Mouse (Mus musculus) gonadal fat pad, adult 2 months (tissue): ENCODE results near the gene Epn2. TPM values are rescaled to one million over a fixed set of nuclear protein-coding genes. Genes with fewer than 3 reads are reported as not detected.
A peak's percentile ranks its signal among the peaks of the same experiment; 100 is the strongest.

Experiments
- DNase-seq: peaks from one replicate; pipeline ENCODE4 v3.0.0-alpha.2; 2012; ENCODE audit warnings: low read depth
- polyA plus RNA-seq: library from polyadenylated mRNA; depleted of rRNA; stranded (reverse); fragments of >200 nt; gene quantifications from 2 replicates; pipeline ENCODE4 v1.2.3, GENCODE M21; 2012; rRNA removed

Epn2 gene
- 38.7 and 44.7 TPM in 2 replicates for polyA plus RNA-seq

- no peak for DNase-seq
Measured at GRCm38 (mm10) chr11:61578983-61579877, at the start of gene Epn2. Gene Epn2 (minus strand): TSS chr11:61579687.

GRCm38 (mm10) chr11:61626509-61626908 lies 47.0 kb upstream of the Epn2 start:
- DNase-seq = no peak

DNA sequence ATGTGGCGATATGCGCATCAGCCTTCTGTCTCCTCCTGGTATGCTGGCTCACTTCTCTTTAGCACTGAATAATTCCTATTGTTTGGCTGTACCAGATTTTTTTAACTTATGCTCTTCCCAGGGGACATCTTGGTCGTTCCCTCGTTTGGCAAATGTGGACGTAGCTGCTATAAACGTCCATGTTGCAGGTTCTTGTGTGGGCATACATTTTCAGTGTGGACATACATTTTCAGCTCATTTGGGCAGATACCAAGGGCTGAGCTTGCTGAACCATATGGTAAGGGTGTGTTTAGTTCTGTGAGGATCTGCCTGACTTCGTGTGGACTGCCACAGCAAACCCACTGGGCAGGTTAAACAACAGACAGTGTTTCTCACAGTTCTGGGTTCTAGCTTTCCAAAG lies 45.6 kb upstream of the Epn2 start:
- DNase-seq = no peak

GRCm38 (mm10) chr11:61620762-61621161 lies 41.3 kb upstream of the Epn2 start:
- DNase-seq = no peak

DNA sequence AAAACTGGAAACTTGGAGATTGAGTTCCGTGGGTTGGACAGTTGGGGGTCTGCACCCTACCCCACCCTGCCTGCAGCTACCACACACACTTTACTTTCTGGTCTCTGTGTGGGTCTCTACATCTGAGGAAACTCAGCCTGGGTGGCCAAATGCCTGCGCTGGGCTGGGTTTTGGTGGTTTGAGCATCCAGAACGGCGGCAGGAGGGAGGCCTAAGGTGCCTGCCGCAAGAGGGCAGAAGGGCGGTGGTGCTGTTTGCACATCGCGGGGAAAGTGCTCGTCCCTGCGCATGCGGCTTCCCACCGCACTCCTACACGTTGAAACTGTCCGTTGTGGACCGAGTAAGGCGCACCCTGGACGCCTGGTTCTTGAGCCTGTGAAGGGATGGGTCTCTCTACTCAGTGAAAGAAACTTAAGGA lies 40.8 kb upstream of the Epn2 start:
- DNase-seq = no peak

GRCm38 (mm10) chr11:61619791-61620241 lies 40.3 kb upstream of the Epn2 start:
- DNase-seq = no peak

- DNase-seq = no peak
Measured at GRCm38 (mm10) chr11:61619356-61619755, 39.9 kb upstream of the Epn2 start.

- DNase-seq = no peak
Measured at GRCm38 (mm10) chr11:61618571-61618970, 39.1 kb upstream of the Epn2 start.

DNA sequence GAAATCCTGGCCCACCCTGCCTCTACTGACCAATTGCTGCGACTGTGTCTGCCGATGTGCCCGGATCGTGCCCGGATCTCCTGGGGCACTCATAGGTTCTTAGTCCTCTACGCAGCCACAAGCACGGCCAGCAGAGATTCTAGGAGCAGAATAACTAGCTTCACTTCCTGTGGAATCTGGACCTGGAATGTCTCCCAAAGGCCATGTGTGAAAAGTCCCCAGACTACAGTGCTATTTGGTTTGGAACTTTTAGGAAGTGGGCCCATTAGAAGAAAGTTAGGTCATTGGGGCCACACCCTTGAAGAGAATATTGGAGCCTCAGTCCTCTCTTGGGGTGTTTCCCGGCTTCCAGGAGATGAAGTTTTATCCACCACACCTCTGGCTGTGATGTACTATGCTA lies 38.6 kb upstream of the Epn2 start:
- DNase-seq = no peak

GRCm38 (mm10) chr11:61617293-61617975 lies 37.9 kb upstream of the Epn2 start:
- DNase-seq = no peak

DNA sequence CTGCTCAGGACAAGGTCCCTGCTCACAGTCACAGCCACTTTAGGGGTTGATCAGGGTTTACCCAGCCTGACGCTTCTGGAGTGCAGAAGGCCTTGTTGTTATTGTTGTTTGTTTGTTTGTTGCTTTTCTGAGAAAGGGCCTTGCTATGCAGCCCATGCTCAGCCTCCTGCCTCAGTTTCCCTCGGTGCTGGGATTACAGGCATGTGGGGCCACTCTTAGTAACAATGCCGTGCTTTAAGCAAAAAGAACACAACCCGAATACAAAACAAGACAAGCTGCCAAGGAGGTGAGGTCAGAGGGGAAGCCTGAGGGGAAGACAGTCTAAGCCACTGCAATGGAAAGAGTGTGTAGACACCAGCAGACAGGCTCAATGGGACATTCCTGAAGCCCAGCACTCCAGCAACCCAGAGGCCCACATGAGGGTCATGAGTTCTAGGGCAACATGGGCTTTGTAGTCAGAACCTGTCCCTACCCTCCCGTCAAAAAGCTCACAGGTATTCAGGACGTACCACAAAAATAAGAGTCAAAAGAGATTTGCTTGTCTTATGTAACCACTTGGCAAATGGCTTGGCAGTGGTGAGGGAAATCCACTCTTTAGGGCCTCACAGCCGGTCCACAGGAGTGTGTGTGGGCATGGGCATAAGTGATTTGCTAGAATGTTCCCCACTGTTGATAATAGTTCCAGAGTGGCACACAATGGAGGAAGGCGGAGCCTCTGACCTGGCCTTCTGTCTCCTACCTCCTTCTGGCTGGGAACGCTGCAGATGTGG lies 37.2 kb upstream of the Epn2 start:
- DNase-seq = peak; percentile 49

DNA sequence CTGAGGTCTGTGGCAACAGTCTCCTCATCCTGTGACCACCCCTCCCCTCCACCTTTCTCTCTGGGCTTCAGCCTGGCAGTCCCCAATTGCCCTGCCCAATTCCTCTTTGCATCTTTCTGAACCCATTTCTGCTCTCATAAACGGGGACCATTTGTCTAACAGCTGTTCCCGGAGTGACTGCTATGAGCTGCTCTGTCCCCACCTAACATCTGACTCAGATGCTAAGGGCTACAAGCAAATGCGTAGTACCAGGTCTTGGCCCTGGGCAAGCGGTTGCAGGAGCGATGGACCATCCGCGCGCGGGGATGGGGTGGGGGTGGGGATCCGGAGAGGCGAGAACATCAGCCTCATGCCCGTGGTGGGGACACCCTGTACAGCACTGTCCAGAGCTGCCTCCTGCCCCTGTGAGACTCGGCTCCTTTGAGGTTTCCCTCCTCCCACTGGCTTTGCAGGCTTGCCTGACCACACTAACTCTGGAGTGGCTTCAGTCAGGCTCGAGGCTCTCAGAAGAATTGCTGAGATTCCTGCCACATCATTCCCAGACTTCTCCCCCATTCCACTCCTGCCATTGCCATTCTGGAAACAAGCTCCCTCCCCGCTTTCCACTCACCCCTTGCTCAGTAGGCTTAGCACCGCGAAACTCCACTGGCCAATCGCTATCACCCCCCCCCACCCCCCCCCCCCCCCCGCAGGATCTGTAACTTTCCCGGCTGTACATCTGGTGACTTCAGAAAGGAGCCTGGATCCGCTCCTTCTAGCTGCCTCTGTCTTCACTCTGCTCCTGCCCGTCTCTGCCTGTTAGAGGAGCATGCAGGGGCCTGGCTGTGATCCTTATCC lies 36.4 kb upstream of the Epn2 start:
- no peak for DNase-seq

DNA sequence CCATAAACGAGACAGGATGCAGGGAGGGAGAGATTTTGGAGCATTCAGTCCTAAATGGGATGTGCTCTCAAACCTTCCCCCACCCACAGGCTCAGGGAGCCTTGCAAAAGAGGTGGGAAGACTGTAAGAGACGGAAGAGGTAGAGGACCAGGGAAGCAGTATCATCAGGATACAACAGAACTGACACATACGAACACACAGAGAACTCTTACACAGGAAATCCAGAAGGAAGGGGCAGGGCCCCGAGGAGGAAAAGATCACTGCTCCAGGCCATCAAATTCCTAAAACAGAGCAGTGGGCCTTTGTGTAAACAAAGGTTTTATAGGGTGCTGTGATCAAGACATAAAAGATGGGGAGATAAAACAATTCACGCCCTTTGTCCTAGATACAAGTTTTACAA lies 34.9 kb upstream of the Epn2 start:
- no peak for DNase-seq

DNA sequence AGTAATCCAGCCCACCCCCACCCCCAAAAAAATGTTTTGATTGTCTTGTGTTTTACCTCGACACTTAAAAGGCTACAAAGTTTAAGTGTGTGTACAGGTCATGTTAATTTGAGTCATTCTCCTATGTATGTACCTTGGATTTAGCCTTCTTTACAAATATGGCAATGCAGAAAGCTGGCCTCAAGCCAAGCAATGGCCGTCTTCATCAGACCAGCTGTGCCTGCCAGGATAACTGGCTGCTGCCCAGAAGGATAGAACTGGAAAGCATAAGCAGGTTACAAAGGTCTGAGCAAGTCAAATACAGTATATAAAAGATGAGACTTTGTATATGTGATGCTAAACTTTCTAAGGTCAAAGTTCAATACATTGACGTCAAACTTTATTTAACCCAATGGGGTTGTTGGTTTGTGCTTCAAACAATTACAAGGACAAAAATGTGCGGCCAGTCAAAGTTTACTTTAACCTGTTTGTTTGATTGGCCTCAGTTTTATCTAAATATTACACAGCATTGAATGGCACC lies 32.7 kb upstream of the Epn2 start:
- DNase-seq = no peak

DNA sequence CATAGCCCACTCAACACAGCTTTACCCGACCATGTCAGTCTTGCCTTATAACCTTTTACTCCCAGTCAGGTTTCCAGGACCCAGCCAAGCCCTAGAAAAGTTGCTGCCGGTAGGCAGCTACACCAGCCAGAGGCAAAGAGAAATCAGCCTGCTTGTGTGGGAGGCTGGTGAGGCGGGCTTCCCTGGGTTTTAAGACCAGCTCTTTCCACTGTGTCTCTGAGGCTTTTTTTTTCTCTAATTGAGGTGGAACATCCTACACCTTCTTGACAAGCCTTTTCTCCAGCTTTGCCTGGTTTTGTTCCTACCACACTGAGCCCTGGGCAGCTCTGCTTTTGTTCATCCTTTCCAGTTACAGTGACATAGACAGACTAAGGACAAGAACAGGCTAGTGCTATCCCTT lies 31.7 kb upstream of the Epn2 start:
- no peak for DNase-seq

DNA sequence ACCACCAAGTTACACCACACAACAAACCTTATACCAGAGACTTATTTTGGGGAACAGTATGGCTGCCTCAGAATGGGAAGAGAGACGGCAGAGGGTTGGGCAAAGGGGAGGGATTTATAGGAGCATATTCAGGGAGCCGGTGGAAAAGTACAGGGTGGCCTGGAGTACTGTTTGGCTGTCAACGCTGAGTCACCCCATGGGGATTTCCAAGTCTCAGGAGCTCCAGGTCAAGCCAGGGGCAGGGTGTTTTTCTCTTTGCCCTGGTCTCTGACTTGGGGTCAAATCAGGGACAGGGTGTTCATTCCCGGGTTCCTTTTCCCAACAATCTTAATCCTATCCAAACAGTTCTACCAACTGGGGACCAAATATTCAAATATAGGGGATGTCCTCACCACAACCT lies 28.6 kb upstream of the Epn2 start:
- DNase-seq = no peak

DNA sequence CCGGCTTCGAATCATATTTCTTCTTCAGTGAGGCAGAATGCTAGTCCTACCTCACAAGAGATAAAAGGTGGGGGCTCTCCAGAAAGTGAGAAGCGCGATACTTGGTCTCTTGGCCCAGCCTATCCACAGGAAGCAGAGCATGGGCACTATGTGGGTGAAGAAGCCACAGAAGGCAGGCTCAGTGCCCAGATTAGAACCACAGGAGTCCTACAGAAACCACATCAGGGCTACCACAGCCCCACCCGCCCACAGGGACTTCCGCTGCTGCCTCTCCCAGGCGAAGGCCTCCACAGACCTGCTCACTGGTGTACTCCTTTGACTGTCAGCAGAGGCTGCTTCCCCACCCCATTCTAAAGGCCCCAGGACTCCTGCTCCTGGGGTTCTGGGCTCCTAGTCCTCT lies 23.2 kb upstream of the Epn2 start:
- no peak for DNase-seq

DNA sequence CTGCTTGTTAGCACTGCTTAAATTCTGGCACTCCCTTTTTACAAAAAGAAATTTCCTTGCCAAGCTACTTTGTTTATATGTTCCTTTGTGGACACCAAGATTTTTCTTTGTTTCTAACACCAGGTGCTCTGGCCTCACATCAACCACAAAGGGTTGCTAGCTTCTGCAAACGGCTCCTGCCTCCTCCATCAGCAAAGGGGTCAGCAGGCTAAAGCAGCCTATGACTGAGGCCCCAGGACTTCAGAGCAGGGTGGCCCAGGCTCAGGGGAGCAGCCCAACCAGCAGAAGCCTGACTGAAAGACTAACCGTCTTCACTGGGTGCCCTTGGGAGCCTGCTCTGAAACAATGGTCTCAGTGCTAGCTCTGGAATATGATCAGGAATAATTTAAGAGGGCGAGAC lies 22.0 kb upstream of the Epn2 start:
- DNase-seq = no peak

- DNase-seq = no peak
Measured at GRCm38 (mm10) chr11:61598367-61598766, 18.9 kb upstream of the Epn2 start.

DNA sequence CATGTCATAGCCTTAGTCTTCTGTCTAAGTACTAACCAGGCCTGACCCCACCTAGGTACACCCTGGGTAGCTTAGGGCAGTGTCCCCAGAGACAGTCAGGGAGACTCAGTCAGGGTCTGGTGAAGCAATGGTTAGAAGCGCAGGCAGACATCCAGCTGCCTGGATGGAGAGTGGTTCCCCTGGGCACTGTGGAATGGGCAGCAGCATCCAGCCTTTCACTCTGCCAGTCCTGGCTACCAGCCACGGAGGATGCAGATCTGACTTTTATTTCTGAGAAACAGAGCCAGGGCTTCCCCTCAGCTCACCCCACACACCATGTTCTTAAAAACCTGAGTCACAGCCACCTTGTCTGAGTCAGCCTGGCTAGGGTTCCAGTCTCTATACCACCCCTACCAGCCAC lies 18.0 kb upstream of the Epn2 start:
- no peak for DNase-seq

DNA sequence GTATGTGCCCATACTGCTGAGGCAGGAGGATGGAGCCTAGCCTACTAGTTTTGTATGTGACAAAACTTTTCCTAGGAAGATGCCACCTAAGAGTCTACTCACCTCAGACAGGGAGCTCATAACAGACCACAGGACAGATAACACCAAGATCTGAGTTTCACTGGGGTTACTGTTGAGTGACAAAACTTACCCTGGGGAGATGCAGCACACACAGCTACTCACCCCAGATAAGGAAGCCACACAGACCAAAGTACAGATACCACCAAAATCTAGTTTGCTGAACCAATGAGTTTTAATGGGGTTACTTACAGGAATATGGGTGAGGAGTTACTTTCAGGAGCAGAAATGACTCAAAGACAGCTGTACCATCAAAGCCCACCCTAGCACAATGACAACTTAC lies 13.6 kb upstream of the Epn2 start:
- no peak for DNase-seq
